Mouse (Mus musculus) hindbrain, embryonic 10.5 days (tissue): Measurements from ENCODE around the gene Farp1. TPM values are rescaled to one million over a fixed set of nuclear protein-coding genes. Genes with fewer than 3 reads are reported as not detected.

Source experiments
- DNase-seq: peaks from one replicate; pipeline ENCODE4 v3.0.0-alpha.2; 2017; ENCODE audit warnings: low spot score
- H3K27ac ChIP-seq: fragments of 300-500 bp; sonication (generic); 2 replicates; pipeline ENCODE4 v1.5.1; 2016; ENCODE audit warnings: mild to moderate bottlenecking, moderate library complexity
- H3K27me3 ChIP-seq: fragments of 300-500 bp; sonication (generic); 2 replicates; pipeline ENCODE4 v1.6.1; 2016; ENCODE audit warnings: mild to moderate bottlenecking; ENCODE audit not compliant: poor library complexity, insufficient read depth, severe bottlenecking
- H3K36me3 ChIP-seq: fragments of 300-500 bp; sonication (generic); 2 replicates; pipeline ENCODE4 v1.6.1; 2016; ENCODE audit warnings: mild to moderate bottlenecking, moderate library complexity
- H3K4me1 ChIP-seq: fragments of 300-500 bp; sonication (generic); replicated peaks from 2 replicates; pipeline ENCODE4 v1.6.1; 2016; ENCODE audit warnings: mild to moderate bottlenecking
- H3K4me3 ChIP-seq: fragments of 300-500 bp; sonication (generic); 2 replicates; pipeline ENCODE4 v1.5.1; 2016; ENCODE audit warnings: mild to moderate bottlenecking, moderate library complexity
- H3K9me3 ChIP-seq: fragments of 300-500 bp; sonication (generic); 2 replicates; pipeline ENCODE4 v1.6.1; 2016; ENCODE audit warnings: mild to moderate bottlenecking, moderate library complexity
- WGBS: fragments of 180-500 bp; shearing (Covaris S2); methylation state at CpG from one replicate; pipeline ENCODE4 v1.1.7; 2016; 5-methylcytosine and 5-hydroxymethylcytosine counted together
- polyA plus RNA-seq: library from polyadenylated mRNA; unstranded; fragments of >200 nt; fragmentation: Nextera tagmentation; extraction: Ambion mirVana; gene quantifications from 2 replicates; pipeline ENCODE4 v1.2.1, GENCODE M21; 2016

Gene Farp1
- polyA plus RNA-seq, 1 experiment from 2014 or later: 25.2 TPM

DNA sequence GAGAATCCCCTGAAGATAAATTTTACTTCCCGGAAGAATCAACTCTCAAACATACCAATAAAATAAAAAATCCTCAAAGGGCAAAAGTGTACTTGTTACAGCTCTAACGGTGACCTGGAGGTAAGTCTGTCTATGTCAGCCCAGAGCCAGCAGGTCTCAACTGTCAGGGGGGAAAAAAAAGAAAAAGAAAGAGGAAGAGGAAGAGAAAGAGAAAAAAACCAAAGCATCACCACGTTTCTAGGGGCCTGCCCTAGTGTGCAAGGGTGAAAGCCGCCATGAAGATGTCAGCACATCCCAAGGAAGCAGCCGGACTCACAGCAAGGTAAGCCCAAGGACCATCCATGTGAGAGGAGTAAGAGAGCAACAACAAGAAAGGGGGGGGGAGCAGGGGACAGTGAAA is 293.9 kb downstream of the Farp1 start:
- H3K36me3 ChIP-seq: peaks cover 16% of the 10 kb centered on the region
- 89% methylated on average over 5 of the region's 5 CpGs for WGBS

DNA sequence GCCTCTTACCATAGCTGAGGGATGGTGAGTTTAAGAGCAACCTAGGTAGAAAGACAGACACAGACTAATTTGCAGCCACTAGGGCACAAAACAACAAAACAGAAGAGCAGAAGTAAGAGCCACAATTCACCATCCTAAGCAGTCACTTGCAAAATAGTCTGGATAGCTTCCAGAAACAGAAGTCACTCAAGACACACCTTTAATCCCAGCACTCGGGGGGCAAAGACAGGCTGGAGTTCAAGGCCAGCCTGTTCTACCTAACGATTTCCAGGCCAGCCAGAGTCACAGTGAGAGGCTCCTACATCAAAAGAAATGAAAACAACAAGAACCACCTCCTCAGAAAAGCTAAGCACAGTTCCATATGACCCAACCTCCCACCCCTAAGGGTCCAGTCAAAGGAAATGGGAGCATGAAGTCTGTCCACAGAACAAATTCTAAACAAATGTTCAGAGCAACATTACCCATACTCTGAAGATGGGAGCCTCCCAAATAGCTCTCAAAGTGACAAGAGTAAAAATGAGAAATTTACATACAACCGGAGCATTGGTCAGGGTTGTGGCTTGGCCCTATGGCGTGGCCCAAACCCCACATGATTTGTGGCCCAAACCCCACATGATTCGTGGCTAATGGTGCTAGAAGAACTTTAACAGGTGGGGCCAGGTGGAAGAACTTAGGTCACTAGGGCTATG is 294.5 kb downstream of the Farp1 start:
- no peak for DNase-seq
- no peak overlapping the region for H3K4me3 ChIP-seq
- 80% methylated on average over 5 of the region's 5 CpGs for WGBS

More for the DNA sequence above, 293.9 kb downstream of the Farp1 start:
- no peak overlapping the region for H3K4me3 ChIP-seq
- H3K9me3 ChIP-seq: no peaks in the 10 kb centered on the region
- DNase-seq: no peak
- peaks cover 9% of the 10 kb centered on the region; the same call in 1 of the 2 replicates for H3K4me1 ChIP-seq
- H3K27ac ChIP-seq: no peak overlapping the region
- H3K27me3 ChIP-seq: no peaks in the 10 kb centered on the region

DNA sequence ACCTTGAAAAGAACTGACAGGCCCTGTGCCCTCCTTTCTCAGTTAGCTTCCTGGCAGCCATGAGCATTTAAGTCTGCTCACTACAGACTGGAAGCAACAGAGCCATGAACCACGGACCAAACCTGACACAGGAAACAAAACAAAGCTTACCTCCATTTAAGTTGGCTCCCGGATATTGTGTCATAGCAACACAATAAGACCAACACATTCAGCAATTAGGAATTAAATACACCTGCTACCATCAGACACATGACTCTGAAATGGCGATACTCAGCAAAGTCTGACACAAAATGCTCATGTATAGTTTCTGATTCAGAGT is 295.0 kb downstream of the Farp1 start:
- DNase-seq: no peak
- H3K9me3 ChIP-seq: no peaks in the 10 kb centered on the region
- peaks cover 21% of the 10 kb centered on the region for H3K36me3 ChIP-seq
- WGBS: 89% methylated on average over 3 of the region's 3 CpGs
- no peak overlapping the region for H3K4me3 ChIP-seq
- H3K27me3 ChIP-seq: no peaks in the 10 kb centered on the region
- H3K4me1 ChIP-seq: peaks cover 9% of the 10 kb centered on the region; the same call in 1 of the 2 replicates
- H3K27ac ChIP-seq: no peak overlapping the region

More for the DNA sequence above, 294.5 kb downstream of the Farp1 start:
- H3K36me3 ChIP-seq: peaks cover 16% of the 10 kb centered on the region
- no peaks in the 10 kb centered on the region for H3K9me3 ChIP-seq
- no peak overlapping the region for H3K27ac ChIP-seq
- H3K27me3 ChIP-seq: no peaks in the 10 kb centered on the region
- peaks cover 9% of the 10 kb centered on the region; the same call in 1 of the 2 replicates for H3K4me1 ChIP-seq

Other genes starting within 250 kb of the Farp1 start
- 105 and 132 TPM in 2 replicates for gene Ipo5, start 124.0 kb upstream of the Farp1 start, polyA plus RNA-seq